Mouse (Mus musculus) gastrocnemius, adult 8-10 months (tissue): ENCODE measurements around the gene Supt4a. TPM values are rescaled to one million over a fixed set of nuclear protein-coding genes. Genes with fewer than 3 reads are reported as not detected.

Experiments
- DNase-seq, 2 experiments: peaks; one replicate each; pipeline ENCODE4 v3.0.0; 2022; ENCODE audit warnings: low spot score in 2 of 2
- microRNA-seq: library from miRNA; unstranded; fragments of <30 nt; microRNA quantifications from one replicate; pipeline ENCODE4 v1.2.0, GENCODE M21; 2022
- total RNA-seq, 4 experiments: library from RNA; stranded (reverse); gene quantifications; 2 replicates each; pipeline ENCODE4 v1.2.4; 2022

Gene Supt4a
- total RNA-seq, 4 experiments from 2014 or later = 33.6 to 41.0 (median 36.9) TPM

- no peak for DNase-seq
Measured at GRCm38 (mm10) chr11:87763988-87764876, 26.9 kb downstream of the Supt4a start.

GRCm38 (mm10) chr11:87768745-87769144 is 31.4 kb downstream of the Supt4a start:
- DNase-seq = no peak

DNA sequence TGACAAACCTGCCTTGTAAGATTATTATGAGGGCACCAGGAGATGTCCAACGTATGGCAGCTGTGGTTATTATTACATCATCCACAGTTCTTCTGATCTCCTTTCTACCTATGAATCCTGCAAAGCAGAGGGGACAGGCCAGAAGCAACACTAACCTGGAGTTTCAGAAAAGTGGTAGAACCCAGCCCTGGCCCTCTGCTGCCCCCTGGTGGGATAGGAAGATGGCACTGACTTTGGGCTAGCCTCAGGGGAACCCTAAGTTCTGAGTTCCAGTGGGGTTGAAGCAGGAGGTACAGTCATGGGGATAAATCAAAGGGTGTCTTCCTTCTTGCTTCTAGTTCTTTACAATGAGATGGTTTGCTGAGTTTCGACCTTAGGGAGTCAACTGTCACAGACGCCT is 33.6 kb downstream of the Supt4a start:
- DNase-seq = peak in 1 of 2 experiments; percentile 33

GRCm38 (mm10) chr11:87772354-87772753 is 35.0 kb downstream of the Supt4a start:
- DNase-seq = no peak

DNA sequence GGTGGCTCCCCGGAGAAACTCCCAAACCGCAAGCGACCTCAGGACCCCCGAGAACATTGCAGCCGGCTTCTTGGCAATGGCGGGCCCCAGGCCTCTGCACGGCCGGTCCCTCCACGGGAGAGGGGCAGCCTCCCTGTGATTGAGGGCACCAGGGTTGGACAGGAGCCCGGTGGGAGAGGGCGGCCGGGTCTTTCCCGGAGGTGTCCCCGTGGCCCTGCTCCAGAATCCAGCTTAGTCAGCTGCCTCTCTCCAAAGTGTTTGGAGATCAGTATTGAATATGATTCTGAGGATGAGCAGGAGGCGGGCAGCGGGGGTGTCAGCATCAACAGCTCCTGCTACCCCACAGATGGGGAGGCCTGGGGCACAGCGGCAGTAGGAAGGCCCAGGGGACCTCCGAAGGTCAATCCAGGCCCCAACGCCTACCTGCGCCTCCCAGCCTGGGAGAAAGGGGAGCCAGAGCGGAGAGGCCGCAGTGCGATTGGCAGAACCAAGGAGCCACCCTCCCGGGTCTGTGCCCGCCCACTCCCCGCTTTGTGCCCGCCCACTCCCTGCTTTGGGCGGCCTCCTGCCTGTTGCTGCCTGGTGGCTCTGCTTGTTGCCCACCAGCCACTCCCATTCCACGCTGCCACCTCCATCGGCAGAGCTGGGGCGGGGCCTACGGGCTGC is 40.9 kb downstream of the Supt4a start:
- DNase-seq = no peak

- no peak for DNase-seq
Measured at GRCm38 (mm10) chr11:87778915-87779314, 41.6 kb downstream of the Supt4a start.

DNA sequence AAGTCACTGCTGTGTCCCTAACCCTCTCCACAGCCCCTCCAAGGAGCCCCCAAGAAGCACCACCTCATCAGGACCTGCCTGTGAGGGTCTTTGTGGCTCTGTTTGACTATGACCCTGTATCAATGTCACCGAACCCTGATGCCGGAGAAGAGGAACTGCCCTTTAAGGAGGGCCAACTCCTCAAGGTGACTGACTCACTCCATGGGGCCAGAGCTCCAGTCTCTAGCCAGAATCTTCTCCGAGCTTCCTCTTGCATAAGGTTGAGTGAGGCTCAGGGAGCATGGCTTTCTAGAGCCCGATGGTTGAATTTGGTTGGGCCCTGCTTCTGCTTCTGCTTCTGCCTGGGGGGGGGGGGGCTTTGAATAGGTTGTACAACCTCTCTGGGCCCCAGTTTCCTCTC is 42.0 kb downstream of the Supt4a start:
- no peak for DNase-seq

- DNase-seq = no peak
Measured at GRCm38 (mm10) chr11:87780130-87780529, 42.8 kb downstream of the Supt4a start.

DNA sequence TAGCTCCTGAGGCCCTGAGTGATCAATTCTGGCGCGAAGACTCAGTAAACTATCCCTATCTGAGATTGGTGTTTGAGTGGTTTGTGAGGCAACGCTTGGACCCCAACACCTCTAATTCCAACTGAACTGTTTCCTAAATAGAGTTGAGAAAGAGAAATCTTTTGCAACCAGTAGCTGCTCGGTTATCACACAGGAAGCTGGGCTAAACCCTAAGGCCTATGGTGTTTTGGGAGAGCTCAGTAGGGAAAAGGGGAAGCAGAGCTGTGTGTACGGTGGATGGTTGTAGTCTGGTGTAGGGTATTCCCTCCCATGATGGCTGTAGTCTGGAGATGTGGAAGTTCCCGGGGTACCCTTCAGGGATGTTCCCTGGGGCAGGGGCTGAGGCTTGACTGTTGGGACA is 52.7 kb downstream of the Supt4a start:
- no peak for DNase-seq

Small RNAs within 50 kb of the gene (microRNA-seq; reads per million reads assigned to microRNA genes)
- gene Mir142 (not detected), gene Mir142b (not detected)

Other genes with a start within 250 kb of the Supt4a start
- not detected for gene Gm11492, start 170.9 kb upstream of the Supt4a start, total RNA-seq
- 10 to 100 TPM in 1 of 4 experiments, 1 to 10 TPM in 3; 4.2 to 13.6 (median 8.2) TPM for gene Sept4, start 168.6 kb upstream of the Supt4a start, total RNA-seq
- 10 to 100 TPM in 3 of 4 experiments, 1 to 10 TPM in 1; 9.8 to 12.6 (median 11.4) TPM for gene Mtmr4, start 145.4 kb upstream of the Supt4a start, total RNA-seq
- gene Hsf5, start 120.4 kb upstream of the Supt4a start, total RNA-seq = under 1 TPM in 1 of 4 experiments, not detected in 3; 0.09 TPM
- gene Rnf43, start 74.8 kb upstream of the Supt4a start, total RNA-seq = 1 to 10 TPM in 3 of 4 experiments, under 1 TPM in 1; 0.92 to 1.7 (median 1.6) TPM
- not detected for gene Tspoap1, start 23.0 kb downstream of the Supt4a start, total RNA-seq
- not detected for gene Mpo, start 56.0 kb downstream of the Supt4a start, total RNA-seq
- not detected for gene Lpo, start 90.7 kb downstream of the Supt4a start, total RNA-seq
- gene Mks1, start 115.7 kb downstream of the Supt4a start, total RNA-seq = 1 to 10 TPM; 1.3 to 3.0 (median 1.6) TPM
- gene Epx, start 138.0 kb downstream of the Supt4a start, total RNA-seq = not detected
- gene Olfr462, start 154.7 kb downstream of the Supt4a start, total RNA-seq = not detected
- gene Olfr463, start 159.8 kb downstream of the Supt4a start, total RNA-seq = not detected
- not detected for gene Olfr464, start 183.4 kb downstream of the Supt4a start, total RNA-seq
- 100 to 1,000 TPM; 201 to 320 (median 253) TPM for gene Dynll2, start 250.0 kb downstream of the Supt4a start, total RNA-seq